Mouse (Mus musculus) thymus, postnatal 25 days (tissue): ENCODE measurements around the gene Psma6.
"Not testable (repeated sequence)": the region's sequence is repeated elsewhere in the genome, so short reads cannot be mapped to it uniquely, and the experiment has no call there.

Source experiments
- DNase-seq: peaks from one replicate; pipeline ENCODE4 v3.0.0; 2022

Psma6 gene

DNA sequence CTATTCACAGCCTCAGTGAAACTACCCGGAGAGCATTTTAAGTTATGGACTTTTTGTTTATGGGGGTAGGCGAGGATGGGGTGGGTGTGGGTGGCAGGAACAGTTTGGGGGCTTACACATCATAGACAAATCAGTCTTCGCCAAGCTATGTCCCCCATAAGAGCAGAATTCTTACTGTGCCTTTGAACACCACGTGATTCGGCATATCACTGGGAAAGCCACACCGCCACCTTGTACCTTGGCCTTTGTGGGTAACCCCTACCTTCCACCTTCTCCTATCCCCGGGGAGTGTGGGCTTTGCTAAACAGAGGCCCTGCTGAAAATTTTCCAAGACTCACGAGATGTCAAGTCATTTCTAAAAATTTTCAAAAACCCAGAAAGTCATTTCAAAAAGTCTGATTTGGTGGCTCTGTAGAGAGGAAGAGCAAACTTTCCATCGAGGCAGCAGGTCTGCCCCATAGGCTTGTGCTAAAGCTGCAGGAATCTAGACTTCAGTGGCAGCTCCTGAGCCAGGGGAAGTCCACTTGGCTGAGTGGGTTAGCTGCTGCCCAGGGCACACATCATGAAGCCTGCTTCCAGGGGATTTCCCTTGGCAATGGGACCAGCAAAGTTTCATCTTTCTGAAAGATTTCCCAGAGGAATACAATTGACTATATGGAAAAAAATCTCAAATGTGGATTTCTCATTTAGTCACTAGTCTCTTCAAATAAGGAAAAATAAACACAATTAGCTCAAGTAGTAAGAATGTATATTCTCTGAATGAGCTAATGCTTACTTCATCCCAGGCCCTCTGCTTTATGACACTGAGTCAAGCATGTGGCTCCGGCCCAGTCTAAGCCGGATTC, 8.9 kb downstream of the Psma6 start:
- no peak for DNase-seq

DNA sequence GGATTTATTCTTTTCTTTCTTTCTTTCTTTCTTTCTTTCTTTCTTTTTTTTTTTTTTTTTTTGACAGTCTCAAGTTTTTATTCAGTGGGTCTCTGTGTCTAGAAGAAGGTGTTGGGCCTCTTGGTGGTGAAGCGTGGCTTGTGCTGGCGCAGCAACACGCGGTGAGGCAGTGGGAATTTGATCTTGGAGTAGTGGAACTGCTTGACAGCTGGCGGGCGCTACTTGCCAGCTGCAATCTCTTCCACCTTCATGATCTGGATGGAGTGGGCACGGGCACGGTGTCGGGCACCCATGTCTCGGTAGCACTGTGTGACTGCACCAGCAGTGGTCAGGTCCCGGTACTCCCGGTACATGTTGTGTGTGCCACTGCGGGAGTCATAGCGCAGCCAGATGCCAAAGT, 11.6 kb downstream of the Psma6 start:
- DNase-seq = not testable (repeated sequence)

DNA sequence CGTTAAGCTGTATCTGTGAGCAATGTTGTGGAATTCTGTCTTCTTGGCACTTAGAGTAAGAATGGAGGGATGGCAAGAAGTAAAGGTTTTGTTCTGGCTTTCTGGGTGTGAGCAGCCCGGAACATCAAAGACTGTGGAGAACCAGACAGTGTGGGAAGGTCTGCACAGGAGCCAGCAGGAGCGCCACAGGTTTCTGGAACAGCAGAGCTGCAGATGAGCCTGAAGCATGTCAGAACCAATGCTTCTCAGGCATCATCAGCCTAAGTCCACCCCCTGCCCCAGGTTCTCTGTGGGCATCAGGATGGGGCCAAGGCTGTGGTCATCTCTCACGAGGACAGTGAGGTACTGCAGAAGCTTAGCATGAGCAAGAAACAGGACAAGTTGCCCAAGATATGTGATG, 12.5 kb downstream of the Psma6 start:
- no peak for DNase-seq

DNA sequence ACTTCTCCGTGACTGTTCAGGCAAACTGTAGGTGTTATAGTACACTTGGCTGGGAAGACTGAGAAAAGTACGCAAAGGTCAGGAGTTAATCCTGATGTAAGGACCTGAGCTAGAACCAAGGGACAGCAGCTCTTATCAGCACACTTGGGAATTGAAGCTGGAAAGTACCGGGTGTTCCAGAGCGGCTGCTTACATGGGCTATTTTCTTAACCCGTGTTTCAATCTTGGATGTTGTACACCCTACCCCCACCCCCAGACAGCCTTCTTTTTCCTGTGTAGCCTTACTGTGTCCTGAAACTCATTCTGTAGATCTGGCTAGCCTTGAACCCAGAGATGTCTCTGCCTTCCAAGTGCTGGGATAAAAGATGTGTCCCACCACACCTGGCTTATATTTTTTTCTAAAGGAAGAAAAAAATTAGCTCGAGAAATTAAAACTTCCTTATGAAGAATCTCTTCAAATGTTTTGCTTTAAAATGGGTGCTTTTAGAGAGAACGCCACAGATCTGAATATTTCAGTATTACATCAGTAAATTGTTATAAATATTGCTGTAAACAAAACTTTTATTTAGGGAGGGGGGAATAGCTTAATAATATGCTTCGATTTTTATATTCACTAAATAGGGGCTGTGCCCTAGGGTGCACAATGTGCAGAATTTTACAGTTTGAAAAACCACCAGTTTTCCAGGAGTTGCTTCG, 13.7 kb downstream of the Psma6 start:
- no peak for DNase-seq

DNA sequence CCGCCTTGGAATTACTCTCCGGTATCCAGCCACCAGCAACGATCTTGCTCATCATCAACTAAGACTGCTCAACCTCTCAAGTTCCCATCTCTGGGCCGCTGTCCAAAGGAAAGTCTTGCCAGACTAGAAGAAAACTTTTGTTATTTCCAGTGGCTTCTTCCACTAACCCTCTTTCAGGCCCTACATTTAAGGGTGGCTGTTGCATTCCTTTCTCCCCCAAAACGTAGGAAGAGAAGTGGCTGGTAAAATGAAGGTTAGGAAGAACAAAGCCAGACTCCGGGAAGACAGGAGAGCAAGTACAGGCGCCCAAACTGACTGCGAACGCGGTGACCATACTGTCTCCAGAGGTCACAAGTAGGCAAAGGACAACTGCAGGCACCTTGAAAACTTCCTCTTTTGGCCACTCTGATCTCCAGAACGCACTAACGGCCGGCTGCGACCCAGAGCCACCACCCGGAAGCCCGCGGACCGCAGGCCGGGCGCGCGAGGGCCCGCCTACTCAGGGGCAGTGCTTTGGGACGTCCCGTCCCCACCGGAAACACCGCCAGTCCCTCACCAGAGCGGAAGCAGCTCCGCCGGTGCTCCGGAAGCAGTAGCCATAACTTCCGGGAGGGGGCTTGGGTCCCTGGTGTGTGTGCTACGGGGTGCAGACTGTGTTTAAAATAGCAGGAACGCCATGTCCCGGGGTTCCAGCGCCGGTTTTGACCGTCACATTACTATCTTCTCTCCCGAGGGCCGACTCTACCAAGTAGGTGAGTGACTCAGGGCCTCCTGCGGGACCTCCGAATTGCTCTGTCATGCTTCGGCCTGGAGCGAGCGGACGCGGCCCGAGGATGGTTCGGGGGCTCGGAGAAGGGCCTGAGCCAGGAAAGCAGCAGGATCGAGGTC, 14.5 kb downstream of the Psma6 start:
- DNase-seq = peak; percentile 90

DNA sequence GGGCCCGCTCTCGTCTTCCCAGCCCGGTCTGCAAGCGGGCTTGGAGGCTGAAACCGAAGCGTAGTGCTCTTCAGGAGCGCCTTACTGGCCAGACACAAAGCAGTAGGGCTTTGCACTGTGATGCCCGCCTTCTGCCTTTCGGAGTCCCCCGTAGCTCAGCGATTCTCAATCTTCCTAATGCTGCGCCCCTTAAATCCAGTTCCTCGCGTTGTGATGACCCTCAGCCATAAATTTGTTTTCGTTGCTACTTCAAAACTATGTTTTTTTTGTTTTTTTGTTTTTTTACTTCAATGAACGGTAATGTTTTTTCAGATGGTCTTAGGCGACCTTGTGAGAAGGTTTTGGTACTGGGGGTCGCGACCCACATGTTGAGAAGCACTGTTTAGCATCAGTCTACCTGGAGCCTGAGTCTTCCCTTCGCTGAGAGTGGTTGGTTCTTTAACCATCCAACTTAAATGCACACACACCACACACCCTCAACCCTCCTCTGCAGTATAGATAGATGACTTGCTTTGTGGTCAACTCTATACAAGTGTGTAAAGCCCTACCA, 15.2 kb downstream of the Psma6 start:
- no peak for DNase-seq

DNA sequence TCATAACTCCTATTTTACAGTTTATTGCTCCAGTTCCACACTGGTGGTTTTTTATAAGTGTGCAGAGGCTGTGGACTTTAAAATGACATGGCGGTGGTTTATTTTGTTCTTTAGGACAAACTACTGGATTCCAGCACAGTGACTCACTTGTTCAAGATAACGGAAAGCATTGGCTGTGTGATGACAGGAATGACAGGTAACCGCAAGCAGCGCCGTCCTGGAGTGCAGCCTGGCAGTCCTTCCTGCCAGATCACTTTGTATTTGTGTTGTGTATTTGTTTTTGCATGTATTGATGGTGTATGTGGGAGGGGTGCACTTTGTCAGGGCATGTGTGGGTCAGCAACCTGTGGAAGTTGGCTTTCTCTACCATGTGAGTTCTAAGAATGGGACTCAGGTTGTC, 23.9 kb downstream of the Psma6 start:
- no peak for DNase-seq

DNA sequence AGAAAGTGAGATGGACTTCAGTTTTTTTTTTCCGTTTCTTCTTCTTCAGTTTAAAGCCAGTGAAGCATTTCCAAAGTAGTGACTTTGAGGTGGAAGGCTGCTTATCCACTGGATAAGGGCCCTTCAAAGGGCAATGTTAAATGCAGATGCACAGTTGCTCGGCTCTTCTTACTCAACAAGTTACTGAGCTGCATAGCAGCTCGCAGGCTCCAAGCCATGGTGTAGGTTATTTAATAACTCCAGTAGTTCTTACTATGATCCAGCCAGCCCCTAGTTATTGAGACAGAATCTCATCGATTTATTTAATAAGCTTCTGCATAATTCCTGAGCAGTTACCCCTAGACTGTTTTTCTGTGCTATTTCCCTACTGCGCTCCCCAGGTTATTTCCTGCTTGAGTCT, 31.2 kb downstream of the Psma6 start:
- no peak for DNase-seq

DNA sequence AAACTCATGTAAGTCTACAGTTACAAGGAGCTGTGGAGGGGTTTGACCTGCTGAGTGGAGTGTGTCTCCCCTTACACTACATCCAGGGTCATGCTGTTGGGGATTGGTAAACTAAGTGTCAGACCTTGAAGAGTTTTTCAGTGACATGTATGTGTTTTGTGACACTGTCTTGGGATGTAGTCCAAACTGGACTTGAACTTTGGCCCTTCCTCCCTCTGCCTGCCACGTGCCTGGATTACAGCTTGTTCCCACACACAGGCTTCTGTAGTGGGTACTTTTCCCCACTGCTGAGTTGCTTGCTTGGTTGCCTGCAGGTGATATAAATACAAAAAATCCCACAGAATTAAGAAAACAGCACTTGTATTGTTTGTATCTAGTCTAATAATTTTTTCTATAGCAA, 31.7 kb downstream of the Psma6 start:
- no peak for DNase-seq

DNA sequence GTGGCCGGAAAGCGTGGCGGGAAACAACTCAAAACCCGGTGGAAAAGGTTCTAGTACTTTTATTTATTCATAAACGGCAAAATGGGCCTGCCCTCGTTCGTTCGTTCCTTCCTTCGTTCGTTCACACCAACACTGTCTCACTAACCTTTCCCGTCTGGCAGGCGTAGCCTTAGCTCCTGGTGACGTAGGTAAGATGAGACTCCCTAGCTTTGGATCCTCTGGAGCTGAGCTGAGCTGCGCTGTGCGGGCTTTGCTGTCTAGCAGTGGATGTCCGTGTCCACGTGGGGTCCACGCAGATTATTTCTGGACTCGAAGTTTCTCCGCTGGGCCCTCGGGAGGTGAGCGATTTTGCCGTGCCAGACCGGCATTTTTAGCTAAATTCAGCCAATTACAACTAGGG, 36.2 kb downstream of the Psma6 start:
- no peak for DNase-seq

DNA sequence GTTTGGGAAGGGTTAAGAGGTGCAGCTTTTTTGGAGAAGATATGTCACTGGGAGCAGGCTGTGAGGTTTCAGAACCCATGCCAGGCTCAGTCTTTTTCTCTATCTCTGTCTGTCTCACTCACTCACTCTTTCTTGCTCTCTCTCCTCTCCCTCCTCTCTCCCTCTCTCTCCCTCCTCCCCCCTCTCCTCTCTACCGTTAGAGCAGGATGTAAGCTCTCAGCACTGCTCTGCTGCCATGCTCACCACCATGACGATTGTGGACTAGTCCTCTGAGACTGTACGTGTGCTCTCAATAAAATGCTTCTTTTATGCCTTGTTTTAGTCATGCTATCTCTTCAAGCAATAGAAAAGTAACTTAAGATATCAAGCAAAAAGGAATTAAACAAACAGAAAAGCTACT, 38.0 kb downstream of the Psma6 start:
- DNase-seq = peak; percentile 52

DNA sequence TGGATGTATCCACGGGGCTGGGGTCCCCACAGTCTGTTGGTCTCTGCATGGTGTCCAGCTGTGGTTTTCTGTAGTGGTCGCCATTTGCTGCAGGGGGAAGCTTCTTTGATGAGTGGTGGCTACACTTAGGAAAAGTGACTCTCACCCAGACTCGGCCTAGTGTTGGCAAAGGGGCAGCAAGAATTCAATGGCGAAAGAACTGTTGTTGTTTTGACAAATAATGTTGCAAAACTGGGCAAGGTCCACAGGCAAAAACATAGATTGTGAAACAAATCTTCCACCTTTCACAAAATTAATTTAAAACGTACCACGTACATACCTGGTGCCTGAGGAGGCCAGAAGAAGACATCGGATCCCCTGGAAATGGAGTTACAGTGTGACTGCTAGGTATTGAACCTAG, 42.3 kb downstream of the Psma6 start:
- DNase-seq = no peak

DNA sequence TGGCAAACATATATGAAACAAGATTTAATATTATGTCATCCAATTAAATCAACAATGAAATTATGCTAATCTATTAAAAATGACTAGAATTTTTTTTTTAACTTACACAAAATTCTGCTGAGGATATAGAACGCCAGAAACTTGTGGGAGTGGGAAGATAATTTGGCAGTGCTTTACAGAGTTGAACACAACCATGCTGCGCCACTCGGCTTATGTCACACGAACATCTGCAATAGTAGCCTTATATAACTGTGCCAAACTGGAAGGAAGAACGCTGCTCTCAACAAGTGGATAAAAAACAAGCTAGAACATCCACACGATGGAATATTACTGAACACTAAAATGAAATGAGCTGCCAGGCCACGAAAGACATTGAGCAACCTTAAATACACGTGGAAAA, 45.2 kb downstream of the Psma6 start:
- DNase-seq = no peak

DNA sequence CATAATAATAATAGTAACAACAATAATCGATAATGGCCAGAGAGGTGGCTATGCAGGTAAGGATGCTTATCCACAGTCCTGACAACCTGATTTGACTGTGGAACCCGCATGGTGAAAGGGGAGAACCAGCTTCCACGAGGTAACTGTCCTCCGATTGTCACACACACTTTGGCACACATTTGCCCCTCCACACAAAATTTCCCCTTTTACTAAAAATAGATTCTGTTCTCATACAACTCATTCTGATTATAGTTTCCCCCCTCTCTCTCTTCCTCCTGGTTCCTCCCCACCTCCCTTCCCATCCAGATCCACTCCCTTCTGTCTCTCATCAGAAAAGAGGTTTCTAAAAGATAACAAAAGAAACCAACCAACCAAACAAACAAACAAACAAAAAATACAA, 45.9 kb downstream of the Psma6 start:
- no peak for DNase-seq

DNA sequence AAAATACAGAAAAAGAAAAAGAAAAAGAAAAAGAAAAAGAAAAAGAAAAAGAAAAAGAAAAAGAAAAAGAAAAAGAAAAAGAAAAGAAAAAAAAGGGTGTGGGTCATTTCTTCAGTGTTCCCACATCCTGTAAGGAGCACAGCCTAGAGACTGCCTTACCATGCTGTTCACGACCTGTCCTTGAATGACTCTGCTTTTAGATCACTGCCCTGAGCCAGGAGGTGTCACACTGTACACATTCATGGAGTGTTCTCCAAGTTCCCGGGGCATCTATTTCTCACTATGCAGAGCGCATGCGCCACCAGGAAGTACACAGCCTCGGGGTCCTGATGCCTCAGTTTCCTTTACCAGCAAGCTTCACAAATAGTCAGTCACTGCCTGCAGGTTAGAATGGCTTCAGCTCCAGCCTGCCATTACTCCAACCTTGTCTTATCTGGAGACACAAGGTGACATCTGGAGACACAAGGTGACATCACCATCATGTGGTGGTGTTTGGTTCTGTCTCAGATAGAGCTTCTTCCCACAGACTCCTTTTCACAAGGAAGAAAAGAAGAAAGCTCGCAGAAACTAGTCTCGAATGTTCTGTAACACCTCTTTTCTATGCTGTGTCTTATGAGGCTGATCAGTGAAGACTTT, 48.4 kb downstream of the Psma6 start:
- no peak for DNase-seq

DNA sequence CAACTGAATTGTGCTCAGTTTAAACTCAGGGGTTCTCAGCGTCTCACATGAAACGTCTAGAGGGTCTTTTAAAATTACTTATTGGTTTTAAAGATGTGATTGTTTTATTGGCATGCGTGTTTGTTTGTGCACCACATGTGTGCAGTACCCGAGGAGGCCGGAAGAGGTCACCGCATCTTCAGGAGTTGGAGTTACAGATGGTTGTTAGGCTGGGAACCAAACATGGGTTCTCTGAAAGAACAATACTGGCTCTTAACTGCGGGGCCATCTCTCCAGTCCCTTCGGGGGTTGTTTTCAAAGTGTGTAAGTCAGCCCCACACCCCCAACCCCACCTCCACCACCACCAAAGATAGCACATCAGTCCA, 48.9 kb downstream of the Psma6 start:
- DNase-seq = no peak

DNA sequence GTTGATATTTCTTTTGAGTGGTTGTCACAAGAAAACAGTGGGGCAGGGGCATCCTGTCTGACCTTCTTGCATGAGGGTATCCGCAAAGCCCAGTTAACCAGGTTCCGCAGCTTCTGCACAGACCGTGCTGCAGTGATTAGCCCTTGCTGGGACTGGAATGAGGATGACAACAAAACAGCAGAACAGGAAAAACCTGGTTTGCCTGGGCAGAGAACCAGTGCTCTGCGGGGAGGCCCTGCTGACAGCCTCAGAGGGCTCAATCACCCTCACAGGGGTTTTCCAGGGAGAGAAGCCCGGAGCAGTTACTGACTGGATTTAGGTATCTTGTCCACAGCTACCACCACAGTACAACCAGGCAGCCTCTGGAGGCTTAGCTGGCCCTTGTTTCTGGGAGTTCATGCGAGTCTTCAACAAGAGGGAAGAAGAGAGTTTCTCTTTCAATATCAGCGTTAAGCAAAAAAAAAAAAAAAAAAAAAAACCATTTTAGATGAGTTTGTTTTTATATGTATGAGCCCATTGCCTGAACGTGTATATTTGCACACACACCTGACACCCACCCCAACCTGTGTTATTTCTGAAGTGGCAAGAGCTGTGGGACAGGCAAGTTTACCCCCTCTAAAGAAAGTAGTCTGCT, 49.9 kb downstream of the Psma6 start:
- no peak for DNase-seq

DNA sequence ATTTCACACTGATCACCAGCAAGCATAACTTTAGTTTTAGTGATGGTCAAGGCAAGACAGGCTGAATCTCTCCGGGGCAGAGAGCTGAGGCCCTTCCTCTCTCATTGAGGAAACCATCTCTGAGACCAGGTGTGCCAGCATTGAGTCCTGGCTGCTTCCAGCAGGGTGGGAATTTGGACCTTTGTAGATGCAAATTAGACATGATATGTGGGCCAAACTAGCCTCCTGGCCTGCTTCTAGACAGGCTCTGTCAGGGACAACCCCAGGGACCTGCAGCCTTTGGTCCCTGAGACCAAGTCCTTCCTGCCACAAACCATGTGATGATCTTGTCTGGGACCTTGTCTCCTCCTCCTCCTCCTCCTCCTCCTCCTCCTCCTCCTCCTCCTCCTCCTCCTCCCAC, 51.1 kb downstream of the Psma6 start:
- no peak for DNase-seq

DNA sequence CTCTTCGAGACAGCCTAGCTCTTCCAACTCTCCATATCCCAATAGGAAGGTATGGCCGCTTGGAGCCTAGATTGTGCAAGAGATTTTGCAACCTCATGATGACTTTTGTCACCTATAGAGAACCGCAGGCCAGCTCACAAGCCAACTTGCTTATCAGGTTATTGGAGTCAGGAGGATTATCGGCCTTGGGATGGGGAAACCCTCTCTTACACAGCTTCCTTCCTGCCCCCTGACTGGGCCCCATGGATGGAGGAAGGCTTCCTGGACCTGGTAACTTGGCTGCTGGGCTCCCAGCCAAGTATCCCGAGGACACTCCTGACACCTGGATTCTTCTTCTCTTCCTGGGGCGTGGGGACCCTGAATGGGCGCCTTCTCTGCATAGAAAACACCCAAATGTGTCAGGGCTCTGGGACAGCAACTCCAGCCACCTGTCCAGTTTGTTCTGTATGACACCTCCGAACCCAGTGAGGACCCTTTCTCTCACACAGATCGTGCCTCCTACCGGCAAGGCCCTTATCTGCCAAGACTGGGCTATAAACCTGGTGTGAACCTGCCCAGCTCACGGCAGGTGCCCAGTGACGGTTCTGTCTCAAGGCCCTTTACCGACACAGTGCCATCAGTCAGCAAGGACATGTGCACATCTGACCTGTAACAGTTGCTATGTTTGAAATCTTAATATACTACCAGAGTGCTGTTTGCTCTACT, 53.3 kb downstream of the Psma6 start:
- DNase-seq = no peak

DNA sequence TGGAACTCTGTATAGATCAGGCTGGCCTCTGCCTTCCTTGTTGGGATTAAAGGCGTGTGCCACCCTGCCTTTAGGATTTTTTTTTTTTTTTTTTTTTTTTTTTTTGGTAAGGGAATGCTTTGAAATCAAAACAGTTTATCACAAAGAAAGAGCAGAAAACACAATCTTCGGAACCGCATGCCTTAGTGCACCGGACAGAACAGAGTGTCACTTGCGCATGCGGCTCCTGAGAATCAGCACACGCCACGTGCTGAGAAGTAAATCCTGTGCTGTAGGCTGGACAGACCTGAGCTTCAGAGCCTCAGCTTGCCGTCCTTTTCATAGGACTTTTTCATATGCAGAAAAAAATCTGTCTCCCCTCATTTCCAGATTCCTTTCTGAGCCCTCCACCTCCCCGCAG, 54.0 kb downstream of the Psma6 start:
- no peak for DNase-seq

DNA sequence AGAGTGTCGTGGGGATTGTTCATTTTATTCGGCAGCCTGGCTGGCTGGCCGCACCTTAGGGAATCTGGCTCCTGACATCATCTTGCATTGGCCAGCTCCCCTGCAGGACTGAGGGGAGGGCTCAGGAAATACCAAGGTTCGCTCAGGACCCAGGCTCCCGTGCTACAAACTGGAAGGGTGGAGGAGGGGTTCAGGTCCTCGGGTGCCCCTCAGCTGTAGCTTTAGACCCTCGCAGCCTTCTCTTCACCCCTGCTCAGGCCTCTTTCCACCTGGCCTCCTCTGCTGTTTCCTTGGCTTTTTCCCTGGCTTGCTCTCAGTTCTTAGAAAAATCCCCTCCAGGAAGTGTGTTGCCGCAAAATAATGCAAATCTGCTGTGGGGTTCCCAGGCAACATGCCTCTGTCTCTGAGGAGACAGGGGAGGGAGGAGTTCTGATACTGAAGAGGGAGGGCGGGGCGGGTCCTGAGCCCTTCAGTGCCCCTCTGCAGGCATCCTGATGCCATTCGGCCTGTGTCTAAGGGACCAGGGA, 54.7 kb downstream of the Psma6 start:
- DNase-seq = no peak
